Mouse (Mus musculus) small intestine, adult 2 months (tissue): ENCODE measurements around the gene Med10.

Experiments used
- CTCF ChIP-seq: fragments of 200-500 bp; IDR thresholded peaks from 2 replicates; pipeline ENCODE4 v1.5.1; 2012; ENCODE audit warnings: low read depth, mild to moderate bottlenecking, control low read depth, inconsistent platforms, low read length, moderate library complexity, mixed read lengths; ENCODE audit not compliant: insufficient replicate concordance, insufficient read length; ENCODE audit errors: extremely low read depth
- POLR2A ChIP-seq: fragments of 200-500 bp; IDR thresholded peaks from 2 replicates; pipeline ENCODE4 v1.6.1; 2012; ENCODE audit warnings: low read depth, mild to moderate bottlenecking, control low read depth, inconsistent platforms, low read length, moderate library complexity

- no peak for TF ChIP-seq CTCF
- TF ChIP-seq POLR2A = no peak
Measured at GRCm38 (mm10) chr13:69788704-69789103, 13.5 kb upstream of the Med10 start.
